Mouse (Mus musculus) liver, adult 2 months (tissue): ENCODE results near the gene Rab28.

ENCODE experiments used
- CTCF ChIP-seq: fragments of 200-500 bp; IDR thresholded peaks from 2 replicates; pipeline ENCODE4 v1.5.1; 2011; ENCODE audit warnings: low read depth, low read length, control low read depth
- POLR2A ChIP-seq: fragments of 200-500 bp; IDR thresholded peaks from 2 replicates; pipeline ENCODE4 v1.6.1; 2011; ENCODE audit warnings: low read length, control low read depth; ENCODE audit not compliant: insufficient read depth; ENCODE audit errors: extremely low read depth

GRCm38 (mm10) chr5:41707115-41708015 is 592 bp downstream of the Rab28 start:
- TF ChIP-seq CTCF (no peak), POLR2A (no peak)
